Mouse (Mus musculus): Measurements from ENCODE around the gene Churc1. TPM values are rescaled to one million over a fixed set of nuclear protein-coding genes. Genes with fewer than 3 reads are reported as not detected.
"Not testable (repeated sequence)": the region's sequence is repeated elsewhere in the genome, so short reads cannot be mapped to it uniquely, and the experiment has no call there.

Gene Churc1
- polyA plus RNA-seq, 1 experiment from 2014 or later = 118 TPM

- Histone ChIP-seq H3K4me1 (no peaks in the 10 kb centered on the region), H3K36me3 (peaks cover 6% of the 10 kb centered on the region)
- 77% methylated on average over 4 of the region's 4 CpGs for WGBS
These were observed 9.8 kb downstream of the Churc1 start for GRCm38 (mm10) chr12:76775132-76775531.

GRCm38 (mm10) chr12:76776898-76777297 lies 11.6 kb downstream of the Churc1 start:
- Histone ChIP-seq H3K9ac (no peak overlapping the region), H3K4me3 (replicated peaks) (no peak overlapping the region), H3K27me3 (no peaks in the 10 kb centered on the region), H3K4me1 (no peaks in the 10 kb centered on the region), H3K36me3 (peaks cover 11% of the 10 kb centered on the region), H3K27ac (no peak overlapping the region), H3K4me2 (no peak overlapping the region), H3K9me3 (replicated peaks) (no peaks in the 10 kb centered on the region)
- ATAC-seq (replicated peaks; ENCODE audit: low FRiP score) = no peak
- 87% methylated on average over 5 of the region's 5 CpGs for WGBS

More at GRCm38 (mm10) chr12:76775132-76775531, 9.8 kb downstream of the Churc1 start:
- Histone ChIP-seq H3K9ac (no peak overlapping the region), H3K4me2 (no peak overlapping the region), H3K27ac (no peak overlapping the region), H3K9me3 (replicated peaks) (no peaks in the 10 kb centered on the region), H3K27me3 (no peaks in the 10 kb centered on the region), H3K4me3 (replicated peaks) (no peak overlapping the region)
- no peak for ATAC-seq (replicated peaks; ENCODE audit: low FRiP score)

GRCm38 (mm10) chr12:76777845-76778244 lies 12.5 kb downstream of the Churc1 start:
- no peaks in the 10 kb centered on the region for H3K9me3 ChIP-seq (replicated peaks)
- no peak overlapping the region for H3K4me3 ChIP-seq (replicated peaks)
- H3K4me2 ChIP-seq = no peak overlapping the region
- no peak overlapping the region for H3K27ac ChIP-seq
- ATAC-seq (replicated peaks; ENCODE audit: low FRiP score) = no peak
- H3K27me3 ChIP-seq = no peaks in the 10 kb centered on the region
- no peaks in the 10 kb centered on the region for H3K4me1 ChIP-seq
- H3K36me3 ChIP-seq = peaks cover 11% of the 10 kb centered on the region
- no peak overlapping the region for H3K9ac ChIP-seq

DNA sequence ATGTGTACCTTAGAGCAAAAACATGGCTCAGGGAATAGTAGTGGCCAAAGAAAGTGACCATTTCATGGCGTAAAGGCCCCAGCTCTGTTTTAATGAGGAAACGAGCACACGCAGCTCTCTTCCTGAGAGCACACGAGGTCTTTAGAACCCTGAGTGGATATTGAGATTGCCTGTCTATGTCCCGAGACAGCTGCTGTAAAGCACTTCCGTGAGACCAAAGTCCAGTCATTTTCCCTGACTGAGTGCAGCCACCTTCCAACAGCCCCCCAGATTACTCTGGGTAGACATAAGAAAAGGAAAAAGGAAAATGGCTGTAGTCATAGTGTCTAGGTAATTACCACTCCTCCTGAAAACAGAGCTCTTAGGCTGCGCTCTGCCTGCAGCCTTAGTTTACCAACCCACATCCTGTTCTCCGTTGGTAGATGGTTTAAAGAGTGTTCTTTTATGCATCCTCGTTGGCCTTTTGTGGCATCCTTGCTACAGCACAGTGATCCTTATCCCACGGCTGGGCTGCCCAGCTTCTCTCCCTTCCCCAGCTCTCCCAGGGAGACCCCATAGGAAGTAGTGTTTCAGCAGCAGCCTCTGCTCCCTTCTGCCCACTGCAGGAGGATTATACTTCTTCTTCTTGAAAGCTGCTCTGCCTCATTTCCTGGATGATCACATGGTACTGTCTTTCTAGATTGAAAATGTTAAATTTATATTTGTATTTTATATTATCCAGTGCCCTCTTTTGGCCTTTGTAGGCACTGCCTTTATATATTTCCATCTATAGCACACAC lies 13.2 kb downstream of the Churc1 start:
- no peaks in the 10 kb centered on the region for H3K4me1 ChIP-seq
- no peaks in the 10 kb centered on the region for H3K27me3 ChIP-seq
- no peak overlapping the region for H3K27ac ChIP-seq
- H3K9me3 ChIP-seq (replicated peaks) = no peaks in the 10 kb centered on the region
- 85% methylated on average over 10 of the region's 10 CpGs for WGBS
- no peak overlapping the region for H3K4me3 ChIP-seq (replicated peaks)
- no peak for ATAC-seq (replicated peaks; ENCODE audit: low FRiP score)
- H3K36me3 ChIP-seq = peaks cover 11% of the 10 kb centered on the region
- no peak overlapping the region for H3K9ac ChIP-seq
- H3K4me2 ChIP-seq = no peak overlapping the region

GRCm38 (mm10) chr12:76779951-76780350 lies 14.6 kb downstream of the Churc1 start:
- H3K27me3 ChIP-seq = no peaks in the 10 kb centered on the region
- no peaks in the 10 kb centered on the region for H3K9me3 ChIP-seq (replicated peaks)
- H3K36me3 ChIP-seq = peaks cover 11% of the 10 kb centered on the region
- H3K4me3 ChIP-seq (replicated peaks) = no peak overlapping the region
- H3K4me1 ChIP-seq = no peaks in the 10 kb centered on the region
- no peak overlapping the region for H3K27ac ChIP-seq
- H3K4me2 ChIP-seq = no peak overlapping the region
- WGBS = 86% methylated on average over 5 of the region's 5 CpGs
- no peak for ATAC-seq (replicated peaks; ENCODE audit: low FRiP score)
- H3K9ac ChIP-seq = no peak overlapping the region

DNA sequence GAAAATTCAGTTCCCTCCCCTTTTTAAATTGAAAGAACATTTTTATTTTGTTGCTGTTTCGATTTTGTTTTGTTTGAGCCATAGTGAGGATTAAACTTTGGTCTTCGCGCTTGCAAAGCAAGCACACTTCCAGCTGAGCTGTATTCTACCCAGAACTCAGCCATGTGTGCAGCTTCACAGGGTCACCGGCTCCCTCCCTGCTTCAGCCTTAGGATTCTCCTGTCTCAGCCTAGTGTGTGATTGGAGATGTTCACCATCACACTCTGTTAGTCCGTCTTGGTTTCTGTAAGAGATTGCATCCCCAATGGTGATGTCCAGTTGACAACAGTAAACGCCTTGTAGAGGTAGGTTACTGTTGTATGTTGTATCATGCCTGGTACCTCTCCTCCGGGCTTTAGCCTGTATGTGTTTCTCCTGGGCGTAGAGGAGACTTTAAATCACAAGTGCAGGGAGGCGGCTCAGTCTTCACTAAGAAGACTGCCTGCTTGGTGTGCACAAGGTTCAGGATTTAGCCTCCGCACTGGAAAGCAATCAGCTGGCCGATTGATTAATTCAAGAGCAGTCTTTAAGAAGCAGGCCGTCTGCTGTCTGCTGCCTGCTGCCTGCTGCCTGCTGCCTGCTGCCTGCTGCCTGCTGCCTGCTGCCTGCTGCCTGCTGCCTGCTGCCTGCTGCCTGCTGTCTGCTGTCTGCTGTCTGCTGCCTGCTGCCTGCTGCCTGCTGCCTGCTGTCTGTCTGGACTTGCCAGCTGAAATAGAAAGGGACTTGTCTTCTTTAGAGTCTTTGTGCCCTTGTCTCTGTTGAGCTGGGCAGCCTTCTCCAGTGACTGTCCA lies 15.5 kb downstream of the Churc1 start:
- H3K27me3 ChIP-seq = no peaks in the 10 kb centered on the region
- no peak for ATAC-seq (replicated peaks; ENCODE audit: low FRiP score)
- no peak overlapping the region for H3K4me3 ChIP-seq (replicated peaks)
- no peak overlapping the region for H3K4me2 ChIP-seq
- H3K9ac ChIP-seq = no peak overlapping the region
- H3K4me1 ChIP-seq = no peaks in the 10 kb centered on the region
- peaks cover 11% of the 10 kb centered on the region for H3K36me3 ChIP-seq
- no peaks in the 10 kb centered on the region for H3K9me3 ChIP-seq (replicated peaks)
- no peak overlapping the region for H3K27ac ChIP-seq
- WGBS = 77% methylated on average over 12 of the region's 12 CpGs

DNA sequence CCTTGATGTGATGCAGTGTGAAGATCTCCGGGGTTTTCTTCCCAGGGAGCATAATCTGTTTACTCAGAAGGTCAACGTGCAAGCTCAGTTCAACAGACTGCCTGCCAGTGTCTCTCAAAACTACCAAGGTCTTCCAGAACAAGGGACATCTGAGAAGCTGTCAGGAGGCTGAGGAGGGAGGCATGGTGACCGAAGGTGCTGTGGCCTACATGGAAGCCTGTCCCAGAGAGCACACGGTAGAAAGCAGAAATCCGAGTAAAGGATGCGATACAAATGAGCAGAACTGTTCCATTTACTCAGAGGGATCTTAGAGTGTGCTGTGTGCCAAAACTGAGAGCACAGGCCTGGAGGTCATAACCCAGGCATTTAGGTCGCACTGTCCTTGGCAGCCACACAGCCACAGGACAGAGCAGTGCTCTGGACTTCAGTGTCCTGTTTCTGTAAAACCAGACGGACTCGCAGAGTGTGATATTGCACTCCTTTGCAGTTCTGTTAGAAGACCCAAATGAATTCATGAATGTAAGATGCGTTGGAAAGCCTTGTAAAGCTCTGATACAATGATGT lies 18.8 kb downstream of the Churc1 start:
- H3K4me2 ChIP-seq = no peak overlapping the region
- no peaks in the 10 kb centered on the region for H3K27me3 ChIP-seq
- 0 out of 2 replicates have a peak, but pooled peaks cover 5% of the 10 kb centered on the region for H3K36me3 ChIP-seq
- no peak overlapping the region for H3K27ac ChIP-seq
- H3K9me3 ChIP-seq (replicated peaks) = no peaks in the 10 kb centered on the region
- no peaks in the 10 kb centered on the region for H3K4me1 ChIP-seq
- ATAC-seq (replicated peaks; ENCODE audit: low FRiP score) = no peak
- no peak overlapping the region for H3K9ac ChIP-seq
- H3K4me3 ChIP-seq (replicated peaks) = no peak overlapping the region
- 63% methylated on average over 10 of the region's 10 CpGs for WGBS

DNA sequence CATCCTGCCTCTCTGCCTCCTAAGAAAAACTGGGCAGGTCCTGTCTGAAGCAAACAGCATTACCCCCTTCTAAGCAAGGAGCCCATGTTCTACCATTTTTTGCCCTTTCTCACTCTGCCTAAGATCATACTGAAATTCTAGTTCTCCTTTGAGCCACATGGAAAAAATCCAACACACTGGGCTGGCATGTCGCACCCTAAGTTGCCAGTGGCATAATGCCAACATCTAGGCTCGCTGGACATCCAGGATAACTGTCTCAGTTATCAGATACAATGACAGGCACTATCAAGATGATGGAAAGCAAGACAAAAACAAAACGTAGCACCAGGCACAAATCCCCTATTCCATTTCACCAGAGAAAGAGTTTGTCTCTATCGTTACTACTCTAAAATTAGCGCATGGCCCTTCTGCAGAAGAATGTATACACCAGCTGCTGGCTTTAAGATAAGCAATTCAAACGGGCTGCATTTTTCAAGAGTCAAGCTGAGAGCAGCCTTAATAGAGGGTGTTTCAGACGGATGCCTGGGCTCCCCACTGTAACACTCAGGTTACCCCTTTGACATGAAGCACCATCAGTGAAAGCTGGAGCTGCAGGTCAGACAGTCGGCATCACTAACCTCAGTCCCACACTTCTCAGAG lies 25.2 kb downstream of the Churc1 start:
- no peak overlapping the region for H3K27ac ChIP-seq
- WGBS = 49% methylated on average over 8 of the region's 8 CpGs
- no peaks in the 10 kb centered on the region for H3K9me3 ChIP-seq (replicated peaks)
- ATAC-seq (replicated peaks; ENCODE audit: low FRiP score) = no peak
- H3K4me2 ChIP-seq = no peak overlapping the region
- H3K36me3 ChIP-seq = no peaks in the 10 kb centered on the region
- H3K9ac ChIP-seq = no peak overlapping the region
- H3K4me3 ChIP-seq (replicated peaks) = no peak overlapping the region
- no peaks in the 10 kb centered on the region for H3K27me3 ChIP-seq
- H3K4me1 ChIP-seq = no peaks in the 10 kb centered on the region

GRCm38 (mm10) chr12:76792540-76792939 lies 27.2 kb downstream of the Churc1 start:
- not testable (repeated sequence) for H3K9ac ChIP-seq; H3K4me3 ChIP-seq (replicated peaks); H3K9me3 ChIP-seq (replicated peaks); ATAC-seq (replicated peaks; ENCODE audit: low FRiP score); H3K36me3 ChIP-seq; H3K27me3 ChIP-seq; H3K27ac ChIP-seq; H3K4me1 ChIP-seq; H3K4me2 ChIP-seq
- 47% methylated on average over 14 of the region's 14 CpGs for WGBS

DNA sequence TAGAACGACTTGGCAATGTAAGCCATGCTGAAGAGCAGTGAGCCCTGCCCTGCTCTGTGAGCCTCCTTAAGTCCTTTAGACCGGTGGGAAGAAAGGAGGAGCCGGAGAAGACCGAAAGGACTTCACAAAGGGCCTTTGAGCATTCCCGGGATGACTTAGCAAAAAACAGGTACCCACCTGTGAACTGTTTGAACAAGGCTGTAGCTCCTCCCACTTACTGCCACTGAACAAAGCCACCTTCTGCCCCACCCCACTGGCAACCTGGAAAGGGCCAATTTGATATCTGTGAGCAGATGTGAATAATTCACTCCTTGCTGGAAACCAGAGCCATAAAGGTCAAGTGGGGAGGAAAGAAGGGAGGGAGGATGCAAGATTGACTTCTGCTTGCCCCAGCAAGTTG lies 30.0 kb downstream of the Churc1 start, which contains the start of gene Gpx2:
Gene Gpx2 (minus strand): TSS at position 205 of the 400 bp plus-strand sequence.
- Histone ChIP-seq H3K4me1 (no peaks in the 10 kb centered on the region), H3K27me3 (no peaks in the 10 kb centered on the region), H3K9me3 (replicated peaks) (no peaks in the 10 kb centered on the region), H3K36me3 (no peaks in the 10 kb centered on the region), H3K9ac (no peak within 1 kb of the TSS), H3K4me2 (no peak within 1 kb of the TSS), H3K27ac (no peak within 1 kb of the TSS), H3K4me3 (replicated peaks) (no peak within 1 kb of the TSS)
- no peak for ATAC-seq (replicated peaks; ENCODE audit: low FRiP score)
- 74% methylated on average over 5 of the region's 5 CpGs for WGBS

GRCm38 (mm10) chr12:76796938-76797539 lies 31.7 kb downstream of the Churc1 start:
- ATAC-seq (replicated peaks; ENCODE audit: low FRiP score) = no peak
- H3K4me2 ChIP-seq = no peak overlapping the region
- no peaks in the 10 kb centered on the region for H3K27me3 ChIP-seq
- no peak overlapping the region for H3K9ac ChIP-seq
- H3K9me3 ChIP-seq (replicated peaks) = no peaks in the 10 kb centered on the region
- no peak overlapping the region for H3K27ac ChIP-seq
- WGBS = 83% methylated on average over 7 of the region's 7 CpGs
- no peaks in the 10 kb centered on the region for H3K4me1 ChIP-seq
- H3K36me3 ChIP-seq = no peaks in the 10 kb centered on the region
- no peak overlapping the region for H3K4me3 ChIP-seq (replicated peaks)
